Mouse (Mus musculus) forebrain, embryonic 16.5 days (tissue): ENCODE data around the gene Gm29582. TPM values are rescaled to one million over a fixed set of nuclear protein-coding genes. Genes with fewer than 3 reads are reported as not detected.
"Not testable (repeated sequence)": the region's sequence is repeated elsewhere in the genome, so short reads cannot be mapped to it uniquely, and the experiment has no call there.

Source experiments
- ATAC-seq: fragments of 200-750 bp; cut with Nextera tagmentation; 2 replicates; pipeline ENCODE4 v1.8.0; 2017; ENCODE audit warnings: mild to moderate bottlenecking, moderate library complexity
- H3K27ac ChIP-seq: fragments of 300-500 bp; sonication (generic); 2 replicates; pipeline ENCODE4 v1.5.1; 2014; ENCODE audit warnings: low read length, control low read depth
- H3K27me3 ChIP-seq: fragments of 300-500 bp; sonication (generic); replicated peaks from 2 replicates; pipeline ENCODE4 v1.6.1; 2014; ENCODE audit warnings: low read length; ENCODE audit not compliant: control insufficient read depth, insufficient read depth
- H3K36me3 ChIP-seq: fragments of 300-500 bp; sonication (generic); 2 replicates; pipeline ENCODE4 v1.6.1; 2014; ENCODE audit not compliant: control insufficient read depth, insufficient read depth
- H3K4me1 ChIP-seq: fragments of 300-500 bp; sonication (generic); replicated peaks from 2 replicates; pipeline ENCODE4 v1.6.1; 2014; ENCODE audit warnings: low read length; ENCODE audit not compliant: control insufficient read depth, insufficient read depth
- H3K4me2 ChIP-seq: fragments of 300-500 bp; sonication (generic); 2 replicates; pipeline ENCODE4 v1.6.1; 2014; ENCODE audit warnings: mild to moderate bottlenecking, low read length, control low read depth
- H3K4me3 ChIP-seq: fragments of 300-500 bp; sonication (generic); replicated peaks from 2 replicates; pipeline ENCODE4 v1.5.1; 2014; ENCODE audit warnings: mild to moderate bottlenecking, low read length, control low read depth
- H3K9ac ChIP-seq: fragments of 300-500 bp; sonication (generic); replicated peaks from 2 replicates; pipeline ENCODE4 v1.6.1; 2014; ENCODE audit warnings: low read depth, low read length, control low read depth
- H3K9me3 ChIP-seq: fragments of 300-500 bp; sonication (generic); 2 replicates; pipeline ENCODE4 v1.6.1; 2016; ENCODE audit warnings: low read length; ENCODE audit not compliant: control insufficient read depth
- WGBS: fragments of 180-500 bp; shearing (Covaris S2); extraction: QIAGEN DNeasy Blood & Tissue Kit; methylation state at CpG from one replicate; pipeline ENCODE4 v1.1.7; 2014; 5-methylcytosine and 5-hydroxymethylcytosine counted together
- polyA plus RNA-seq: library from polyadenylated mRNA; unstranded; fragments of >200 nt; fragmentation: Nextera tagmentation; extraction: Ambion mirVana; gene quantifications from 2 replicates; pipeline ENCODE4 v1.2.1, GENCODE M21; 2015

Gm29582 gene
- polyA plus RNA-seq = not detected in 2 replicates

DNA sequence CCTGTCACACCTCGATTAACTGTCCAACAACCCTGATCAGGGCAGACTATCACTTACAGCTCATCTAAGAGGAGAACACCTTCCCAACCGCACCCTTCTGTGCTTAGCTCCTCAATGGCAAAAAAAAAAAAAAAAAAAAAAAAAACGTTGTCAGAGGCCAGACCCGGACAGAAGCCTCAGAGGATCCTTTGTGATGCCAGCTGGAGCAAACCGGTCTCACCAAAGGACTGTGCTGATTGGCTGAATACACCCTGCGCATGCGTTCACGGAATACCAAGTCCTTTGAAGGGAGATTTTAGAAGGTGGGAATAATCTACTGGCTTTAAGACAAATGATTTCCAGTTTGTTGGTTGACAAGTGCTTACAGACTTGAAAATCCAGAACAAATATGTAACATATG is at the start of gene Gm29582:
Gm29582 (minus strand) TSS at position 101 of the 400 bp plus-strand sequence.
- H3K27ac ChIP-seq, H3K4me2 ChIP-seq, H3K4me1 ChIP-seq, ATAC-seq, H3K4me3 ChIP-seq, H3K9ac ChIP-seq, H3K27me3 ChIP-seq, H3K36me3 ChIP-seq, H3K9me3 ChIP-seq: not testable (repeated sequence)
- WGBS = no CpG with 5 or more reads among the region's 8 CpGs
